Mouse (Mus musculus) WW6 (cell line): ENCODE data around the gene Gatb.

ENCODE experiments used
- DNase-seq: peaks from one replicate; pipeline ENCODE4 v3.0.0-alpha.2; 2013; ENCODE audit warnings: low read depth, low spot score

The Gatb gene

DNA sequence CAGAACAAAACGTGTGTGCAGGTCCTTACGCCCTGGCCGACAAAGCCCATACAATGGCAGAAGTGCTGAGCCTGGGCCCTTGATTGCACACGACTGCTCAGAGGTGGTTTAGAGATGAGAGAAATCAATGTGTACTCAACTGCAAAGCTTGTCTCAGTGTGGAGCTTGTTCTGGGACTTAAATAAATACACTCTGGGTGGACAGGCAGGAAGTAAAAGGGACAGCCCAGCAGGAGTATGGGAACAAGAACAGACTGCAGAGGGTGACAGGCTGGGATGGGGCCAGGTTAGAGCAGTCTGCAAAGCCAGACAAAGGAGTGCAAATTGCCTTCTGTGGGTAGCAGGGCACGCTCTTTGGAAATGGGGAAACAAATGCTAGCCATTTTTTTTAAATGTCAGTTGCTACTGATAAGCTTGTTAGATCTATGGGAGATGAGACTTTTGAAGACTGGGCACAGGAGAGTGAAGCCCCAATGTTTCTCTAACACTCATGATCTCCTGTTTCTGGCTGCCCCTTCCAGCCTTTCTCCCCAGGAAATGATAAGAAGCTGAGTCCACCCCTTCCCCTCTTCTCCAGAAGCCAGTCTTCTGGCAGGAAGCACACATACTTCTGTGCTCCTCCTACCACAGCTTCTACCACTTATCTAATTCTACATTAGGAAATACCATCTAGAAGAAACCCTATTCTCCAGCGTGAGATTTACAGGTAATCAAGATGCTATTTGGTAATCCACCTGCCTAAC lies 129.4 kb downstream of the Gatb start:
- DNase-seq: no peak
